Mouse (Mus musculus): ENCODE results near the gene Tex45.

DNA sequence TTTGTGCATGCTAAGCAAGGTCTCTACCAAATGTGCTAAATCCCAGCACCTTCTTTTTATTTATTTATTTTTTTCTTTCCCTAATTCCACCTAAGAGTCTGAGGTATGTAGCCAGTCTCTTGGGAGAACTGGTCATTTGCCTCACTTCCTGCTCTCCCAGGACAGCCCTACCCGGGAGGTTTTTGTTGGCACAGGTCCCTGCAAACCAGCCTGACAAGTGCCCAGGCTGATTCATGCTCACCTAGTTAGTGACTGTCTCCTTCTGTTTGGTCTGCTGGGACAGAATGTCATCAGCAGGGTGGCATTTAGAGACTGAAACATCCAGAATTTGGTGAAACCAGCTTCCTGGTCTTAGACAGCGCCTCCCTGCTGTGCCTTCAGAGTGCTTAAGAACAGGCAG is 40.7 kb upstream of the Tex45 start:
- no peak for TF ChIP-seq CTCF (IDR thresholded peaks at IDR 0.05; ENCODE audit: low read depth)
- no peak for TF ChIP-seq EP300 (IDR thresholded peaks at IDR 0.05; ENCODE audit: low read depth)

Measured in liver, postnatal 0 days (tissue).